Mouse (Mus musculus): Measurements from ENCODE around the gene Mapkap1. TPM values are rescaled to one million over a fixed set of nuclear protein-coding genes. Genes with fewer than 3 reads are reported as not detected.
A peak's percentile ranks its signal among the peaks of the same experiment; 100 is the strongest.

Mapkap1 gene
- polyA plus RNA-seq, 1 experiment from 2014 or later: 99.7 TPM

GRCm38 (mm10) chr2:34372305-34373301 is 34.0 kb upstream of the Mapkap1 start, which contains the start of gene Pbx3:
Gene Pbx3, minus strand, starts transcription at chr2:34373142.
- WGBS: under 1% methylated on average over 81 of the region's 102 CpGs

GRCm38 (mm10) chr2:34373886-34374285 is 32.7 kb upstream of the Mapkap1 start:
- Histone ChIP-seq H3K27me3 (ENCODE audit: control insufficient read depth, insufficient read depth, low read length) (no peaks in the 10 kb centered on the region), H3K4me1 (ENCODE audit: control insufficient read depth, insufficient read depth, low read length) (peaks cover 5% of the 10 kb centered on the region), H3K9me3 (ENCODE audit: control insufficient read depth, low read length) (no peaks in the 10 kb centered on the region), H3K4me2 (replicated peaks; ENCODE audit: low read depth, low read length) (no peak overlapping the region), H3K9ac (ENCODE audit: low read depth, low read length) (no peak overlapping the region), H3K4me3 (ENCODE audit: low read length) (no peak overlapping the region), H3K36me3 (ENCODE audit: control insufficient read depth, insufficient read depth, low read length) (no peaks in the 10 kb centered on the region), H3K27ac (ENCODE audit: low read depth, low read length) (no peak overlapping the region)
- no peak for ATAC-seq (ENCODE audit: low FRiP score, low TSS enrichment)
- 47% methylated on average over 3 of the region's 3 CpGs for WGBS

More at GRCm38 (mm10) chr2:34372305-34373301, 34.0 kb upstream of the Mapkap1 start, which contains the start of gene Pbx3:
- Histone ChIP-seq H3K4me3 (ENCODE audit: low read length) (peak within 1 kb of the TSS; percentile 89), H3K4me2 (replicated peaks; ENCODE audit: low read depth, low read length) (peak within 1 kb of the TSS; percentile 93), H3K9ac (ENCODE audit: low read depth, low read length) (peak within 1 kb of the TSS; percentile 98), H3K9me3 (ENCODE audit: control insufficient read depth, low read length) (no peaks in the 10 kb centered on the region), H3K36me3 (ENCODE audit: control insufficient read depth, insufficient read depth, low read length) (no peaks in the 10 kb centered on the region), H3K27me3 (ENCODE audit: control insufficient read depth, insufficient read depth, low read length) (no peaks in the 10 kb centered on the region), H3K4me1 (ENCODE audit: control insufficient read depth, insufficient read depth, low read length) (peaks cover 5% of the 10 kb centered on the region), H3K27ac (ENCODE audit: low read depth, low read length) (peak within 1 kb of the TSS; percentile 97)
- peak; percentile 95 for ATAC-seq (ENCODE audit: low FRiP score, low TSS enrichment)

DNA sequence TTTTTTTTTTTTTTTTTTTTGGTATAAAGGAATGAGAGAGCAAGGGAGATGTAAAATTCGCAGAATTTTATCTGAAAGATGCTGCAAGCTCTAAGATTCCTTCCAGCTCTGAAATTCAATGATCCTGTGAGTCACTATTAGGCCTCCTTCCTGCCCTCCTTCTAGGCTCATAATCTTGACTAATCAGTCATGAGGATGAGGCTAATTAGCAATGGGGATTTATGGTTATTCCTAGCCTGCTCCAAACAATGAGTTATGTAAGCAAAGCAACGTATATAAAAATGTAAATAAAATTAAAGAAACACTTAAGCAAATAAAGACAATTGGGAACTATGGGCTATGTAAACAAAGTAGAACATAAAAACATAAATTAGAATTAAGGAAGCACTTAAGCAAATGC is 32.2 kb upstream of the Mapkap1 start:
- WGBS: 56% methylated on average over 2 of the region's 2 CpGs
- Histone ChIP-seq H3K36me3 (ENCODE audit: control insufficient read depth, insufficient read depth, low read length) (no peaks in the 10 kb centered on the region), H3K27me3 (ENCODE audit: control insufficient read depth, insufficient read depth, low read length) (no peaks in the 10 kb centered on the region), H3K27ac (ENCODE audit: low read depth, low read length) (no peak overlapping the region), H3K4me1 (ENCODE audit: control insufficient read depth, insufficient read depth, low read length) (peaks cover 5% of the 10 kb centered on the region), H3K9me3 (ENCODE audit: control insufficient read depth, low read length) (no peaks in the 10 kb centered on the region), H3K9ac (ENCODE audit: low read depth, low read length) (no peak overlapping the region), H3K4me2 (replicated peaks; ENCODE audit: low read depth, low read length) (no peak overlapping the region), H3K4me3 (ENCODE audit: low read length) (no peak overlapping the region)
- no peak for ATAC-seq (ENCODE audit: low FRiP score, low TSS enrichment)

DNA sequence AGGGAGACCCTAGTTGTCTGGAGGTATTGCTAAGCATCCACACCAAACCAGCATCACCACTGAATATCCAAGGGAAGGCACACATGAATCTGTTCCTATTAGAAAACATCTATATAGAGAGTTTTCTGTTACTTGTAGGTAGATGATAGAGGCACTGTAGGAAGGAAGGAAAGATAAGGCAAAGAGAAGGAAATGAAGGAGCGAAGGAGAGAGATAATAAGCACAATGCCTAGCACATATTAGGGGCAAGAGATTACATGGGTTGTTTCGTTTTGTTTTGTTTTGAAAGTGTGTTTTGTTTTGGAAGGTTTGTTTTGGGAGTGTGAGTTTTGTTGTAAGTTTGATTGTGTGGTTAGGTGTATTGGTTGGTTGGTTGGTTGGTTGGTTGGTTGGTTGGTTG is 27.6 kb upstream of the Mapkap1 start:
- no peaks in the 10 kb centered on the region for H3K27me3 ChIP-seq (ENCODE audit: control insufficient read depth, insufficient read depth, low read length)
- no peak overlapping the region for H3K9ac ChIP-seq (ENCODE audit: low read depth, low read length)
- no peak overlapping the region for H3K4me2 ChIP-seq (replicated peaks; ENCODE audit: low read depth, low read length)
- no peaks in the 10 kb centered on the region for H3K4me1 ChIP-seq (ENCODE audit: control insufficient read depth, insufficient read depth, low read length)
- no peak overlapping the region for H3K27ac ChIP-seq (ENCODE audit: low read depth, low read length)
- ATAC-seq (ENCODE audit: low FRiP score, low TSS enrichment): no peak
- 98% methylated on average over 2 of the region's 2 CpGs for WGBS
- no peak overlapping the region for H3K4me3 ChIP-seq (ENCODE audit: low read length)
- H3K36me3 ChIP-seq (ENCODE audit: control insufficient read depth, insufficient read depth, low read length): no peaks in the 10 kb centered on the region
- no peaks in the 10 kb centered on the region for H3K9me3 ChIP-seq (ENCODE audit: control insufficient read depth, low read length)

DNA sequence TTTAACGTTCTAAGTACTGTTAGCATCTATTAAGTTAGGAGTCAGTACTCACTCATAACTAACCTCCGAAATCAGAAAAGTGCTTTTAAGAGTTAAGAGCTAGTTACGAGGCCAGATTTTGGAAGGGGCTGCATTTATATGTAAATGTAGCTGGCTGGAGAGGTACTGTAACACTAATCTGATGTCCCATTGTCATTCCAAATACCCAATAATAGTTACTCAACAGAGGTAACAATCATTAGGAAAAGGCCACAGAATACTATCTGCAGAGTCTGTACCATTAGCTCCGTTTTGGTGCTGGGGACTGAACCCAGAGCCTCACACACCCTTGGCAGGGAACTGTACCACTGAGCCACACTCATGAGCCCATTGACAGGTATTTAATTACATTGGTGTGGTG is 7.0 kb upstream of the Mapkap1 start:
- WGBS: 62% methylated on average over 4 of the region's 4 CpGs
- ATAC-seq (ENCODE audit: low FRiP score, low TSS enrichment): no peak
- no peak overlapping the region for H3K9ac ChIP-seq (ENCODE audit: low read depth, low read length)
- no peaks in the 10 kb centered on the region for H3K27me3 ChIP-seq (ENCODE audit: control insufficient read depth, insufficient read depth, low read length)
- no peak overlapping the region for H3K4me2 ChIP-seq (replicated peaks; ENCODE audit: low read depth, low read length)
- H3K4me1 ChIP-seq (ENCODE audit: control insufficient read depth, insufficient read depth, low read length): no peaks in the 10 kb centered on the region
- no peaks in the 10 kb centered on the region for H3K36me3 ChIP-seq (ENCODE audit: control insufficient read depth, insufficient read depth, low read length)
- no peak overlapping the region for H3K27ac ChIP-seq (ENCODE audit: low read depth, low read length)
- no peaks in the 10 kb centered on the region for H3K9me3 ChIP-seq (ENCODE audit: control insufficient read depth, low read length)
- no peak overlapping the region for H3K4me3 ChIP-seq (ENCODE audit: low read length)

DNA sequence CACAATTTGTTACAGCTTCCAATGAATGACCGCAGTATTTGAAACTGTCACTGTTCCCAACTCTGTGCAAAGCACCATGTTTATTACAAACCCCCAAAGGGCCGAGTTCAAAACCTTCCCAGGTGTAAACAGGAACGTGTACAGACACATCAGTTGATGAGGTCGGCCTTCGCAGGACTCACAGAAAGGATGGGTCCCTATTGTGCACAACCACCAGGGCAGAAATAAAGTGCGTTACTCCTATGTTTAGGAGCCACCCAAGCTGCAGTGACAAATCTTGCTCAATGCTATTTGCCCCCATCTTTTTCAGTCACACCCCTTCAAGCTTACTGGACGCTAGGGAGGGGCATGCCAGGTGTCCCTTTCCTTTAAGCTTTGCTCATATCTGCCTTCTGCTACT is 1.0 kb downstream of the Mapkap1 start:
- 49% methylated on average over 7 of the region's 7 CpGs for WGBS
- Histone ChIP-seq H3K27me3 (ENCODE audit: control insufficient read depth, insufficient read depth, low read length) (no peaks in the 10 kb centered on the region), H3K4me3 (ENCODE audit: low read length) (peak overlapping the region; percentile 90), H3K4me2 (replicated peaks; ENCODE audit: low read depth, low read length) (peak overlapping the region; percentile 75), H3K9me3 (ENCODE audit: control insufficient read depth, low read length) (no peaks in the 10 kb centered on the region), H3K36me3 (ENCODE audit: control insufficient read depth, insufficient read depth, low read length) (no peaks in the 10 kb centered on the region), H3K4me1 (ENCODE audit: control insufficient read depth, insufficient read depth, low read length) (peaks cover 7% of the 10 kb centered on the region), H3K9ac (ENCODE audit: low read depth, low read length) (peak overlapping the region; percentile 79; the same call in 1 of the 2 replicates), H3K27ac (ENCODE audit: low read depth, low read length) (no peak overlapping the region)
- no peak for ATAC-seq (ENCODE audit: low FRiP score, low TSS enrichment)

DNA sequence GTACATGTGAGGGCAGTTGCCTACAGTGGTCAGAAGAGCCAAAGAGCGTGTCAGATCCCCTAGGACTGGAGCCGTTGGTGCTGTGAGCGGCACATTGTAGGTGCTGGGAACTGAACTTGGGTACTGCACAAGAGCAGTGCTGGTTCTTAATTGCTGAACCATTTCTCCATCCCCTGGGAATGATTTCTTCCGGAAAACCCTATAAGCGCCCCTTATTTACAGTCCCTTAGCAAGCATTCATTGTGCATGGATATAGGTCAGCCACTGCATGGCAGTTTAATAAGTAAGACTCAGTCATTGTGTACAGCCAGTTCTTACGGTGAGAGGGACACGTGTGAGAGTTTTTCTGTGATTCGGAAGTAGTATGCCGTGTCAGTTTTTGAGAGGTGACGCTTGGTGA is 1.8 kb downstream of the Mapkap1 start:
- H3K4me1 ChIP-seq (ENCODE audit: control insufficient read depth, insufficient read depth, low read length): peaks cover 7% of the 10 kb centered on the region
- H3K27ac ChIP-seq (ENCODE audit: low read depth, low read length): no peak overlapping the region
- H3K4me3 ChIP-seq (ENCODE audit: low read length): no peak overlapping the region
- WGBS: 91% methylated on average over 10 of the region's 10 CpGs
- ATAC-seq (ENCODE audit: low FRiP score, low TSS enrichment): no peak
- H3K4me2 ChIP-seq (replicated peaks; ENCODE audit: low read depth, low read length): no peak overlapping the region
- no peaks in the 10 kb centered on the region for H3K9me3 ChIP-seq (ENCODE audit: control insufficient read depth, low read length)
- H3K9ac ChIP-seq (ENCODE audit: low read depth, low read length): no peak overlapping the region
- no peaks in the 10 kb centered on the region for H3K27me3 ChIP-seq (ENCODE audit: control insufficient read depth, insufficient read depth, low read length)
- no peaks in the 10 kb centered on the region for H3K36me3 ChIP-seq (ENCODE audit: control insufficient read depth, insufficient read depth, low read length)

DNA sequence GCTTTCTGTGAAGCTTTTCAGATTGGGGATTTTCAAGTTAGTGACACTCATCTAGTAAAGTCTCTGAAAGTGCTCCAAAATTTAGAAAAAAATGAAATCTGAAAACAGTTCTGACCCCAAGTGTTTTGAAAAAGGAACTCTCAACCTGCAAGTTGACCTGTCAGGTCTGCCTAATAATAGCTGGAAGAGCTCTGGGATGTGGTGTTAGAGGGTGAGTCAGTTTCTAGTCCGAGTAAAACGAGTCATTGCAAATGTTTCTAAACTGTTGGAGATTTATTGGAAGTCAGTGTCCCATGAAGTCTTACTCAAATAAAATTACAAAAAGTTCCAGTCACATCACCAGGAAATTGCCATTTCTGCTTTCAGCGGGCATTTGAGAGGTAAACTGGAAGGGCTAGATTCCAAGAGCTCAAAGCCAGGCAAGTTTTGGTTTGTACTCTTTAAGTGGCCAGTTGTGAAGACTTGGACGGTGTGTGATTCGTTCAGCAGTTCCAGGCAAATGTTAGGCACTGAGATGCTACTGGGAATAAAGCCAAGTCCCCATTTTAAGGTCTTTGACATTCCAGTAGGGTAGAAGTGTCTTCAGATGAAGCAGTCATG is 3.3 kb downstream of the Mapkap1 start:
- no peak overlapping the region for H3K9ac ChIP-seq (ENCODE audit: low read depth, low read length)
- no peaks in the 10 kb centered on the region for H3K9me3 ChIP-seq (ENCODE audit: control insufficient read depth, low read length)
- no peaks in the 10 kb centered on the region for H3K27me3 ChIP-seq (ENCODE audit: control insufficient read depth, insufficient read depth, low read length)
- H3K4me1 ChIP-seq (ENCODE audit: control insufficient read depth, insufficient read depth, low read length): peaks cover 7% of the 10 kb centered on the region
- no peaks in the 10 kb centered on the region for H3K36me3 ChIP-seq (ENCODE audit: control insufficient read depth, insufficient read depth, low read length)
- H3K4me2 ChIP-seq (replicated peaks; ENCODE audit: low read depth, low read length): no peak overlapping the region
- WGBS: 64% methylated on average over 5 of the region's 5 CpGs
- no peak for ATAC-seq (ENCODE audit: low FRiP score, low TSS enrichment)
- no peak overlapping the region for H3K4me3 ChIP-seq (ENCODE audit: low read length)
- H3K27ac ChIP-seq (ENCODE audit: low read depth, low read length): no peak overlapping the region

- no peak overlapping the region for H3K4me3 ChIP-seq (ENCODE audit: low read length)
- no peaks in the 10 kb centered on the region for H3K9me3 ChIP-seq (ENCODE audit: control insufficient read depth, low read length)
- WGBS: 53% methylated on average over 1 of the region's 1 CpGs
- no peak for ATAC-seq (ENCODE audit: low FRiP score, low TSS enrichment)
- no peaks in the 10 kb centered on the region for H3K4me1 ChIP-seq (ENCODE audit: control insufficient read depth, insufficient read depth, low read length)
- no peaks in the 10 kb centered on the region for H3K36me3 ChIP-seq (ENCODE audit: control insufficient read depth, insufficient read depth, low read length)
- H3K4me2 ChIP-seq (replicated peaks; ENCODE audit: low read depth, low read length): no peak overlapping the region
- no peaks in the 10 kb centered on the region for H3K27me3 ChIP-seq (ENCODE audit: control insufficient read depth, insufficient read depth, low read length)
- no peak overlapping the region for H3K9ac ChIP-seq (ENCODE audit: low read depth, low read length)
- no peak overlapping the region for H3K27ac ChIP-seq (ENCODE audit: low read depth, low read length)
Observed at GRCm38 (mm10) chr2:34420256-34420655, 13.7 kb downstream of the Mapkap1 start.
